Mouse (Mus musculus): ENCODE results near the gene Cym. TPM values are rescaled to one million over a fixed set of nuclear protein-coding genes. Genes with fewer than 3 reads are reported as not detected.

Cym gene
- polyA plus RNA-seq, 1 experiment, result 0.10 TPM

DNA sequence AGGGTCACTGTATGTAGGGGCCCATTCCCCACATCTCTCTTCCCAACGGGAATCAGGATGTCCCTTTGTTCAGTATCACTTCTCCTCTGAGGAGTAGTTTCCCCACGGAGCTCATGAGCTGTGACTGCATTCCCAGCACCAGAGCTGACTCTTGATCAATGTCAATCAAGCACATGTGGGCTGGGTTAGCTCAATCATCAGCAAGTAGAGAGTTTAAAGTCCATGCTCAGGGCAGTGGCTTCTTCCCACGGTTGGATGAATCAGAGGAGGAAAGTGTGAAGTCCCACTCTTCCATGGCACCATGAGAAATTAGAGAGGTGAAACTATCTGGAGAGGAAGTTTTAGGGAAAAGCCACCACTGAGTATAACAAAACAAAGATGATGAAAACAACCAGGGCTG lies 27.5 kb upstream of the Cym start:
- Histone ChIP-seq H3K27ac (ENCODE audit: insufficient read depth, low read length) (no peak overlapping the region), H3K4me1 (ENCODE audit: control insufficient read depth, insufficient read depth, low read length) (no peaks in the 10 kb centered on the region), H3K4me3 (ENCODE audit: insufficient read depth, low read length) (no peak overlapping the region)
- TF ChIP-seq CTCF (IDR thresholded peaks at IDR 0.05; ENCODE audit: extremely low read depth, insufficient read depth, low read length) (no peak), POLR2A (IDR thresholded peaks at IDR 0.05; ENCODE audit: extremely low read depth, insufficient read depth, low read length) (no peak)

- TF ChIP-seq CTCF (IDR thresholded peaks at IDR 0.05; ENCODE audit: extremely low read depth, insufficient read depth, low read length) (no peak), POLR2A (IDR thresholded peaks at IDR 0.05; ENCODE audit: extremely low read depth, insufficient read depth, low read length) (no peak)
- Histone ChIP-seq H3K27ac (ENCODE audit: insufficient read depth, low read length) (no peak overlapping the region), H3K4me3 (ENCODE audit: insufficient read depth, low read length) (no peak overlapping the region), H3K4me1 (ENCODE audit: control insufficient read depth, insufficient read depth, low read length) (no peaks in the 10 kb centered on the region)
These were observed 25.3 kb upstream of the Cym start for GRCm38 (mm10) chr3:107246876-107247275.

- no peak overlapping the region for H3K27ac ChIP-seq (ENCODE audit: insufficient read depth, low read length)
- TF ChIP-seq CTCF (IDR thresholded peaks at IDR 0.05; ENCODE audit: extremely low read depth, insufficient read depth, low read length), result no peak
- TF ChIP-seq POLR2A (IDR thresholded peaks at IDR 0.05; ENCODE audit: extremely low read depth, insufficient read depth, low read length), result no peak
- H3K4me1 ChIP-seq (ENCODE audit: control insufficient read depth, insufficient read depth, low read length), result no peaks in the 10 kb centered on the region
- H3K4me3 ChIP-seq (ENCODE audit: insufficient read depth, low read length), result no peak overlapping the region
These were observed 20.0 kb upstream of the Cym start for GRCm38 (mm10) chr3:107241389-107242094.

DNA sequence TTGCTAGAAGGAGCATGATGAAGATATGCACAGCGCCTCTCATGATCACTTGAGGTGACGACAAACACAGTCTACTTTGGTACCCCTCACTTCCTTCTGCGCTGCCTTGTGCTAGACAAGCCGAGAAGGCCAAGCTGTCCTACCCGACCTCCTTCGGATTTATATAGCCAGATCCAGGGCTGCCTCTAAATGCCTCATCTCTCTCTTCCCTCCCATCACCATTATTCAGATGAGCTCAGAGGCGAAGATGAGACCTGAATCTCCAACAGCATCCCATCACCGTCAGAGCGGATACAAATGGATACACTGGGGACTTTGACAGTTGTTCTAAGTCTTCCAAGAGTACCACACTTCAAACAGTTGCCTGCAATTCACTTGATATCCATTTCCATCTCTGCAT lies 18.1 kb upstream of the Cym start, which contains the start of gene Prok1:
Prok1 (minus strand) TSS at position 101 of the 400 bp plus-strand sequence.
- no peaks in the 10 kb centered on the region for H3K4me1 ChIP-seq (ENCODE audit: control insufficient read depth, insufficient read depth, low read length)
- H3K27ac ChIP-seq (ENCODE audit: insufficient read depth, low read length), result no peak within 1 kb of the TSS
- no peak for TF ChIP-seq POLR2A (IDR thresholded peaks at IDR 0.05; ENCODE audit: extremely low read depth, insufficient read depth, low read length)
- TF ChIP-seq CTCF (IDR thresholded peaks at IDR 0.05; ENCODE audit: extremely low read depth, insufficient read depth, low read length), result no peak
- no peak within 1 kb of the TSS for H3K4me3 ChIP-seq (ENCODE audit: insufficient read depth, low read length)

- TF ChIP-seq POLR2A (IDR thresholded peaks at IDR 0.05; ENCODE audit: extremely low read depth, insufficient read depth, low read length), result no peak
- TF ChIP-seq CTCF (IDR thresholded peaks at IDR 0.05; ENCODE audit: extremely low read depth, insufficient read depth, low read length), result no peak
- Histone ChIP-seq H3K4me3 (ENCODE audit: insufficient read depth, low read length) (no peak overlapping the region), H3K27ac (ENCODE audit: insufficient read depth, low read length) (no peak overlapping the region), H3K4me1 (ENCODE audit: control insufficient read depth, insufficient read depth, low read length) (no peaks in the 10 kb centered on the region)
These were observed 17.0 kb upstream of the Cym start for GRCm38 (mm10) chr3:107238471-107238980.

- TF ChIP-seq CTCF (IDR thresholded peaks at IDR 0.05; ENCODE audit: extremely low read depth, insufficient read depth, low read length) (no peak), POLR2A (IDR thresholded peaks at IDR 0.05; ENCODE audit: extremely low read depth, insufficient read depth, low read length) (no peak)
- H3K27ac ChIP-seq (ENCODE audit: insufficient read depth, low read length), result no peak overlapping the region
- H3K4me3 ChIP-seq (ENCODE audit: insufficient read depth, low read length), result no peak overlapping the region
- H3K4me1 ChIP-seq (ENCODE audit: control insufficient read depth, insufficient read depth, low read length), result no peaks in the 10 kb centered on the region
These were observed 16.5 kb upstream of the Cym start for GRCm38 (mm10) chr3:107238051-107238450.

- H3K4me3 ChIP-seq (ENCODE audit: insufficient read depth, low read length), result no peak overlapping the region
- TF ChIP-seq POLR2A (IDR thresholded peaks at IDR 0.05; ENCODE audit: extremely low read depth, insufficient read depth, low read length) (no peak), CTCF (IDR thresholded peaks at IDR 0.05; ENCODE audit: extremely low read depth, insufficient read depth, low read length) (no peak)
- H3K27ac ChIP-seq (ENCODE audit: insufficient read depth, low read length), result no peak overlapping the region
- no peaks in the 10 kb centered on the region for H3K4me1 ChIP-seq (ENCODE audit: control insufficient read depth, insufficient read depth, low read length)
These were observed 12.4 kb upstream of the Cym start for GRCm38 (mm10) chr3:107233945-107234344.

GRCm38 (mm10) chr3:107233351-107233813 lies 11.8 kb upstream of the Cym start:
- H3K4me3 ChIP-seq (ENCODE audit: insufficient read depth, low read length), result no peak overlapping the region; the same call in 1 of the 2 replicates
- H3K4me1 ChIP-seq (ENCODE audit: control insufficient read depth, insufficient read depth, low read length), result no peaks in the 10 kb centered on the region
- H3K27ac ChIP-seq (ENCODE audit: insufficient read depth, low read length), result no peak overlapping the region
- no peak for TF ChIP-seq POLR2A (IDR thresholded peaks at IDR 0.05; ENCODE audit: extremely low read depth, insufficient read depth, low read length)
- TF ChIP-seq CTCF (IDR thresholded peaks at IDR 0.05; ENCODE audit: extremely low read depth, insufficient read depth, low read length), result peak; percentile 97

DNA sequence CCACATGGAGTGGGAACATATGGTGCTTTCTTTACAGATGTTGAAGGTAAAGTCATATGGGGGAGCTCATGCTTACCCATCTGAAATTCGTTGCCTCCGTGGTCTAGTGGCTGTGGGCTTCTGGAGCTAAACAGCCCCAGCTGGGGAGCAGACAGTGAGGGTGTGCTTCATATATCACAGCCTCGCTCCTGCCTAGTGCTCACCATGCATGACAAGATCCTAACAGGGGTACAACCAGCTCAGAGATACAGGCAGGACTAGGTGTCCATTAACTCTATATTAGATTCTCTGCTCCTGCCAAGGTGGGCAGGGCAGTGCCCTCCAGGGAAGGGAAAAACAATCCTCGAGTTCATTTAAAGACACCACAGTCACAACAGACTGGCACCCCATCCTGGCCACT lies 9.7 kb upstream of the Cym start:
- Histone ChIP-seq H3K4me1 (ENCODE audit: control insufficient read depth, insufficient read depth, low read length) (no peaks in the 10 kb centered on the region), H3K27ac (ENCODE audit: insufficient read depth, low read length) (no peak overlapping the region), H3K4me3 (ENCODE audit: insufficient read depth, low read length) (no peak overlapping the region)
- TF ChIP-seq POLR2A (IDR thresholded peaks at IDR 0.05; ENCODE audit: extremely low read depth, insufficient read depth, low read length), result no peak
- TF ChIP-seq CTCF (IDR thresholded peaks at IDR 0.05; ENCODE audit: extremely low read depth, insufficient read depth, low read length), result no peak

GRCm38 (mm10) chr3:107230527-107230926 lies 9.0 kb upstream of the Cym start, which contains the start of gene A630076J17Rik:
Gene A630076J17Rik, plus strand, starts transcription at chr3:107230614.
- TF ChIP-seq CTCF (IDR thresholded peaks at IDR 0.05; ENCODE audit: extremely low read depth, insufficient read depth, low read length) (no peak), POLR2A (IDR thresholded peaks at IDR 0.05; ENCODE audit: extremely low read depth, insufficient read depth, low read length) (no peak)
- Histone ChIP-seq H3K4me1 (ENCODE audit: control insufficient read depth, insufficient read depth, low read length) (no peaks in the 10 kb centered on the region), H3K27ac (ENCODE audit: insufficient read depth, low read length) (no peak within 1 kb of the TSS), H3K4me3 (ENCODE audit: insufficient read depth, low read length) (no peak within 1 kb of the TSS)
